Mouse (Mus musculus) C2C12 (cell line): ENCODE measurements around the gene Kif16b. TPM values are rescaled to one million over a fixed set of nuclear protein-coding genes. Genes with fewer than 3 reads are reported as not detected.

Experiments used
- H3K27me3 ChIP-seq: one replicate; pipeline ENCODE4 v1.6.1; 2011; ENCODE audit not compliant: control insufficient read depth, insufficient read depth, insufficient read length
- H3K36me3 ChIP-seq: one replicate; pipeline ENCODE4 v1.6.1; 2011; ENCODE audit not compliant: control insufficient read depth, insufficient read depth
- H3K4me3 ChIP-seq: one replicate; pipeline ENCODE4 v1.5.1; 2011; ENCODE audit warnings: mild to moderate bottlenecking, control low read depth; ENCODE audit not compliant: poor library complexity, insufficient read depth, severe bottlenecking
- H3K79me2 ChIP-seq: one replicate; pipeline ENCODE4 v1.6.1; 2011; ENCODE audit not compliant: control insufficient read depth, insufficient read depth
- H3K79me3 ChIP-seq: one replicate; pipeline ENCODE4 v1.6.1; 2011; ENCODE audit warnings: low read depth, control low read depth
- H3ac ChIP-seq: one replicate; pipeline ENCODE3; 2011; ENCODE audit warnings: low read depth; ENCODE audit not compliant: control insufficient read depth, insufficient read length
- CEBPB ChIP-seq: IDR thresholded peaks from one replicate; pipeline ENCODE4 v1.6.1; 2011; ENCODE audit warnings: low read depth, mild to moderate bottlenecking, control low read depth, moderate library complexity
- CTCF ChIP-seq: IDR thresholded peaks from one replicate; pipeline ENCODE4 v1.5.1; 2011; ENCODE audit not compliant: control insufficient read depth, insufficient read depth, insufficient read length
- FOSL1 ChIP-seq: IDR thresholded peaks from one replicate; pipeline ENCODE4 v1.8.0; 2011; ENCODE audit warnings: mild to moderate bottlenecking, low read length; ENCODE audit not compliant: poor library complexity, insufficient read depth, severe bottlenecking
- MAX ChIP-seq: IDR thresholded peaks from one replicate; pipeline ENCODE4 v1.6.1; 2011; ENCODE audit warnings: mild to moderate bottlenecking, control low read depth
- MYOD1 ChIP-seq: IDR thresholded peaks from one replicate; pipeline ENCODE4 v1.6.1; 2011; ENCODE audit warnings: low read depth; ENCODE audit not compliant: control insufficient read depth, insufficient read length
- MYOG ChIP-seq: IDR thresholded peaks from one replicate; pipeline ENCODE4 v1.6.1; 2011; ENCODE audit not compliant: control insufficient read depth, insufficient read length; ENCODE audit errors: extremely low read depth
- USF1 ChIP-seq: IDR thresholded peaks from one replicate; pipeline ENCODE4 v1.6.1; 2011; ENCODE audit warnings: low read depth, mild to moderate bottlenecking, control low read depth, moderate library complexity
- polyA plus RNA-seq: library from polyadenylated mRNA; unstranded; fragments of >200 nt; fragmentation: generic; extraction: Trizol; gene quantifications from one replicate; pipeline ENCODE4 v1.2.1, GENCODE M21; 2012; ENCODE audit warnings: missing spikeins

Kif16b gene
- polyA plus RNA-seq, 1 experiment, result 2.2 TPM

GRCm38 (mm10) chr2:142612359-142612953, 288.9 kb downstream of the Kif16b start:
- Histone ChIP-seq H3K36me3 (no peaks in the 10 kb centered on the region), H3K79me2 (no peaks in the 10 kb centered on the region), H3K79me3 (no peaks in the 10 kb centered on the region), H3K27me3 (no peaks in the 10 kb centered on the region), H3K4me3 (no peak overlapping the region), H3ac (no peak overlapping the region)
- TF ChIP-seq MYOD1, result no peak

GRCm38 (mm10) chr2:142611113-142611512, 290.2 kb downstream of the Kif16b start:
- peak; percentile 10 for TF ChIP-seq CTCF
- TF ChIP-seq MYOD1, result no peak
- H3K79me3 ChIP-seq, result no peaks in the 10 kb centered on the region
- no peaks in the 10 kb centered on the region for H3K79me2 ChIP-seq
- no peak overlapping the region for H3ac ChIP-seq
- no peaks in the 10 kb centered on the region for H3K36me3 ChIP-seq
- no peaks in the 10 kb centered on the region for H3K27me3 ChIP-seq
- H3K4me3 ChIP-seq, result no peak overlapping the region

GRCm38 (mm10) chr2:142610206-142610605, 291.1 kb downstream of the Kif16b start:
- H3ac ChIP-seq, result no peak overlapping the region
- no peak overlapping the region for H3K4me3 ChIP-seq
- no peaks in the 10 kb centered on the region for H3K79me3 ChIP-seq
- no peaks in the 10 kb centered on the region for H3K79me2 ChIP-seq
- H3K36me3 ChIP-seq, result no peaks in the 10 kb centered on the region
- H3K27me3 ChIP-seq, result no peaks in the 10 kb centered on the region
- TF ChIP-seq FOSL1 (no peak), MAX (no peak), MYOG (no peak), CTCF (no peak), USF1 (no peak), MYOD1 (no peak), CEBPB (no peak)

- H3K79me3 ChIP-seq, result no peaks in the 10 kb centered on the region
- no peak overlapping the region for H3K4me3 ChIP-seq
- TF ChIP-seq USF1 (no peak), FOSL1 (no peak), MYOG (no peak), MAX (no peak), MYOD1 (no peak), CEBPB (no peak), CTCF (no peak)
- H3K36me3 ChIP-seq, result no peaks in the 10 kb centered on the region
- no peaks in the 10 kb centered on the region for H3K79me2 ChIP-seq
- H3ac ChIP-seq, result no peak overlapping the region
- H3K27me3 ChIP-seq, result no peaks in the 10 kb centered on the region
Measured at GRCm38 (mm10) chr2:142608778-142609177, 292.6 kb downstream of the Kif16b start.

- Histone ChIP-seq H3K79me2 (no peaks in the 10 kb centered on the region), H3K36me3 (no peaks in the 10 kb centered on the region), H3K4me3 (no peak overlapping the region), H3K79me3 (no peaks in the 10 kb centered on the region), H3ac (no peak overlapping the region), H3K27me3 (no peaks in the 10 kb centered on the region)
- TF ChIP-seq USF1 (no peak), FOSL1 (no peak), MYOD1 (no peak), MAX (no peak), MYOG (no peak), CEBPB (no peak), CTCF (no peak)
Measured at GRCm38 (mm10) chr2:142604762-142605161, 296.6 kb downstream of the Kif16b start.

- H3K36me3 ChIP-seq, result no peaks in the 10 kb centered on the region
- H3K79me3 ChIP-seq, result no peaks in the 10 kb centered on the region
- H3K4me3 ChIP-seq, result no peak overlapping the region
- H3ac ChIP-seq, result no peak overlapping the region
- H3K79me2 ChIP-seq, result no peaks in the 10 kb centered on the region
- no peak for TF ChIP-seq MAX
- no peak for TF ChIP-seq CTCF
- TF ChIP-seq MYOG, result no peak
- TF ChIP-seq CEBPB, result no peak
- TF ChIP-seq MYOD1, result no peak
- no peak for TF ChIP-seq USF1
- no peak for TF ChIP-seq FOSL1
- H3K27me3 ChIP-seq, result no peaks in the 10 kb centered on the region
Measured at GRCm38 (mm10) chr2:142603210-142603609, 298.1 kb downstream of the Kif16b start.
